Mouse (Mus musculus) splenic B cell, adult 2 months (primary cell): Measurements from ENCODE around the gene Vamp1.
A peak's percentile ranks its signal among the peaks of the same experiment; 100 is the strongest.
"Not testable (repeated sequence)": the region's sequence is repeated elsewhere in the genome, so short reads cannot be mapped to it uniquely, and the experiment has no call there.

Experiments
- DNase-seq: peaks from one replicate; pipeline ENCODE4 v3.0.0-alpha.2; 2011; ENCODE audit warnings: low read depth, low spot score
- H3K27me3 ChIP-seq: 2 replicates; pipeline ENCODE4 v1.6.1; 2012; ENCODE audit warnings: mild to moderate bottlenecking, low read length, moderate library complexity, mixed read lengths; ENCODE audit not compliant: control insufficient read depth, poor library complexity, insufficient read depth, severe bottlenecking
- H3K36me3 ChIP-seq: 2 replicates; pipeline ENCODE4 v1.6.1; 2012; ENCODE audit warnings: mild to moderate bottlenecking, low read length, moderate library complexity, mixed read lengths; ENCODE audit not compliant: control insufficient read depth, poor library complexity, insufficient read depth, severe bottlenecking

Vamp1 gene

DNA sequence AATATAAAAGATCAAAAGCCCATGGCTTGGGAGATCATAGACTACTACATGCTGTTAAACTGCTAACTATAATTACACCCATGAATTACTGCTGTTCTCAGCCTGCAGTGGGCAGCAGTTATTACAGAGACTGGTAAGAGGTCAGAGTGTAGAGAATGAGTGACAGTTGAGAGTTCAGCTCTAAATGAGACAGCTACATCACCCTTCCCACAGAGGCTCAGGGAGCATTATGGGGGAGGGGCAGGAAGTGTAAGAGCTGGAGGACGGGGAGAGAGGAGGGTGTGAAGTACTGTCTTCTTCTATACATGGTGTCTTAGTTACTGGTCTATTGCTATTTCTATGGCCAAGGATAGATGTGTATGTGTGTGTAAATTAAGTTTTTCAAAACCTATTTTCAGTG, 29.2 kb downstream of the Vamp1 start:
- Histone ChIP-seq H3K27me3 (no peaks in the 10 kb centered on the region), H3K36me3 (no peaks in the 10 kb centered on the region)
- no peak for DNase-seq

DNA sequence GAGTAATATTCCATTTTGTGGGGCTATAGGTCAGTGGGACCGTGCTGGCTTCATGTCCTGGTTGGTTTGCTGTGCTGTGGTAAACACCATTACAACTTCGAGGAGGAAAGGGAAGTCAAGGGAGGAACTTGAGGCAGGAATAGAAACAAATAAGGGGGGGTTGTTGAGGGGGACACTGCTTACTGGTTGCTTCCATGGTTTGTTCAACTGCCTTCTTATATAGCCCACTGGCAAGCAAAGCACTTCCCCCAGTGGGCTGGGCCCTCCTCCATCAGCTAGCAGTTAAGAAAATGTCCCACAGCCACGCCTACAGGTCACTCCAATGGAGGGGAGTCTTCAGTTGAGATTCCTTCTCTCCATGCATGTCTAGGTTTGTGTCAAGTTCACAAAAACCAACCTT, 36.9 kb downstream of the Vamp1 start:
- DNase-seq: no peak
- Histone ChIP-seq H3K27me3 (no peaks in the 10 kb centered on the region), H3K36me3 (no peaks in the 10 kb centered on the region)

DNA sequence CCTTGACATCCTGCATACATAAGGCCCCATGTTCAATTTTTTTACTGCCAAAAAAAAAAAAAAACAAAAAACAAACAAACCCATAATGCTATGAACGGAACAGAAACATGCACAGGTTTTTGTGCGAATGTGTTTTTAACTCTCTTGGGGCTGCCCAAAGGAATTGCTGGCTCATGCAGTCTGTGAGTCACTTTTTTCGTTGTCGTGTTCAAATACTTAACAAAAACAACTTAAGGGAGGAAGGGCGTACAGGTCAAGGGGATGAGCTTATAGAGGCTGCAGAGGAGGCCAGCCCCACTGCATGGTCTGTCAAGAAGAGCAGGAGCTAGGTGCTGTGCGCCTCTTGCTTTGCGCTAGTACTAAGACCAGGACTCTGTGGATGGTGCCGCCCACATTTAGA, 37.4 kb downstream of the Vamp1 start:
- H3K36me3 ChIP-seq: no peaks in the 10 kb centered on the region
- no peaks in the 10 kb centered on the region for H3K27me3 ChIP-seq
- DNase-seq: no peak

DNA sequence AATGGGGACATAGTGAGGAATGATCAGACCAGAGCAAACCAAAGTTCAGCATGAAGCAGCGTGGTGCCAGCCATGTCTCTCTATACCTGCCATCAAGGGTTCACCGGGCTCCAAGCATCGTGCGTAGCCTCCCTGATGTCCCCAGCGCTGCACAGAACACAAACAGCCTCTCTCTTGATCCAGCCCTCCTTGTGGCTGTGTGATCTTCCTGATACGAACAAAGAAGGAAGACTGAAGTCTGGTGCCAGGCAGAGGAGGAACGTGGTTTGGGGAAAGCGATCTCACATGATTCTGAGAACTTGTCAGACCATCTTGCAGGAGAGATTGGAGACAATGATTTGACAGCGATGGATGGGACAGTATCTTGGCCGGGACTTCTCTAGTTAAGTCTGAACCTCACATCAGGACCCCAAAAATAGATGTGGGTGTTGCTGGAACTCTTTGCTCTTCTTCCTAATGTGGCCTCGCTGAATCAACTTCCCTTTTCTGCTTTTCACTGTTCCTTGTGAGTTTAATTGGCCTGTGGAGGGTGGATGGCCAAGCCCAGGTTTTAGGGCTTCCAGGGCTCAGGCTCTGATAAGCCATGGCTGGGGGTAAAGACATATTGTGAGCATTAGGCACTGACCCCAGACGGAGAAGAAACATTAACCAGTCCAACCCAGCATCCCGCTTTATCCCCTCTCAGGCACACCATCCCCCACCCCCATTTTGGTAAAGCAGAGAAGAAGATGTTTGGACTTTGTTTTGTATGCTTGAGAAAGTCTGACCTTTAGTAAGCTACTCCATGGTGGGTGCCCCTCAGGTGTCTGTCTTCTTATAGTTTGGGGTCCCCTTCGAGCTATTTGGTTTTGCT, 38.7 kb downstream of the Vamp1 start:
- Histone ChIP-seq H3K36me3 (no peaks in the 10 kb centered on the region), H3K27me3 (no peaks in the 10 kb centered on the region)
- peak; percentile 62 for DNase-seq

DNA sequence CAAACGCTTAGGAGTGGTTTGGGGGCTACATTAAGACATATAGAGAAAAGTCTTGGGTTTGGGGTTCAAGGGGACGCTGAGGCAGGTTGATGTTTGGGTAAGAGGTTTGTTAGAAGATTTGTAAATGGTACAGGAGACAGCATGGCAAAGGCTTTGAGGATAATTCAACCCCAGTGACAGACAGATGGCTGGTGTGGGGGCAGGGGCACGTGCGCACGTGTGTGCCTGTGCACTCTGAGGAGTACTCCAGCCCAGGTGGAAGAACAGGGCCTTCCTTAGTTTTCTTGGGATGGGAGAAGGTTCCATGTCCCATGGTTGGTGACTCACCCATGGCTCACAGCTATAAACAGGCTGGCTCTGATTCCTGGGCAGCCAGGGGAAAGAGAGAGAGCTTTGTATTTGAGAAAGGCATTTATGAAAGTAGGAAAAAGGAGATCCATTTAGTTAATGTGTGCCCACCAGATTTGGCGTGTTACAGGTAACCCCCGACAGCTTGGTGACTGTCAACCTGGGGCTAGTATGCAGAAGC, 40.2 kb downstream of the Vamp1 start:
- DNase-seq: no peak
- Histone ChIP-seq H3K27me3 (no peaks in the 10 kb centered on the region), H3K36me3 (no peaks in the 10 kb centered on the region)

DNA sequence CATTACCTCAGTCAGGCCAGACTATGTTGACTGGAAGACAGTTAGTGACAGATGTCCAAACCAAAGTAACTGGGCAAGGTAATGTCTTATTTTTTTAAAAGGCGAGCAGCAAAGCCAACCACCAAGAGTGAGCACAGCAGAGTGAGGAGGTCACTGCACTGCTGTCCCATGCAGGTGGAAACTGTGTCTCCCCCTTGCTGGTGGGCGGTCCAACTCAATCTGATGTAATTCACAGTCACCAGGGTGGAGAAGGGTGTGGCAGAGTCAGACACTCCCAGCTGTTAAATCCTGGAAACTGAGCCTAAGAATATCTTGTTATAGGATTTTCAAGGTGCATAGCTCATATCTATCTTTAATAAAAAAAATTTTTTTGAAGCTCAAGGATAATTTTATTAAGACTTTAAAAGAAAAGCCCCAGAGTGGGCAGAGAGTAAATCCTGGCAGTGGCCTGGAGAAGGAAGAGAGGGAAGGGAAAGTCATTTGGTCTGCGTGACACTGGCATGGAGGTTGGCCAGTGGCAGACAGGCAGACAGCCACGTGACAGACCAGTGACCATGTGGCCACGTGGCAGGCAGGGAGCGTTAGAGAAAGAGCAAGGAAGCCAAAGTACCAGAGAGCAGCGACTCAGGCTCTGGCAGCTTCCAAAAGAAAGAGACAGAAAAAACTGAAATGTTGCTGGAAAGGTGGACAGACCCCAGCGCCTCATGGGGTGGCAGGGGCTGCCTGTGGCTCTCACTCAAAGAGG, 41.0 kb downstream of the Vamp1 start:
- Histone ChIP-seq H3K36me3 (no peaks in the 10 kb centered on the region), H3K27me3 (no peaks in the 10 kb centered on the region)
- no peak for DNase-seq

DNA sequence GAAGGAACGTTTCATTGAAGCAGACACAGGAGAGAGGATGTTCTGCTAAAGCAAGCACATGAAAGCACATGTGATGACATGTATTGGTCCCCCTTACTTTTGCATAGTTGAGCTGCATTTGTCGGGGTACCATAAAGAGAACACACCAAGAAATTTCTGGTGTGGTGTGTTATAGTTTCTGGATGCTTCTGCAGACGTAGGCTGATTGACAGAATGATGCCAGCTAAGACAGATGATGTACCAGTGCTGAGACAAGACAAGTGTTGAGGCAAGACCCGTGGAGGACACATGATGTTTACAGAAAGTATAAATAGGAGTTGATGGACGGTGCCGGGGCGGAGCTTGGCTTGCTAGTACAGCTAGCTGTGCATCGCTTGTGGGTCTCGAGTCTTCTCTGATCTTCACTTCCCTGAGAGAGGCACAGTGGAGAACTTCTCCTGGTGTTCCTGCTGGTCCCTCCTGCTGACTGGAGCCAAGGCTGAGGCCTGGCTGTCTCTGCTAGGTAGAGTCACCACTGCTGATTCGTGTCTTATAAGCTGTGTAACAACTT, 44.7 kb downstream of the Vamp1 start:
- no peak for DNase-seq

DNA sequence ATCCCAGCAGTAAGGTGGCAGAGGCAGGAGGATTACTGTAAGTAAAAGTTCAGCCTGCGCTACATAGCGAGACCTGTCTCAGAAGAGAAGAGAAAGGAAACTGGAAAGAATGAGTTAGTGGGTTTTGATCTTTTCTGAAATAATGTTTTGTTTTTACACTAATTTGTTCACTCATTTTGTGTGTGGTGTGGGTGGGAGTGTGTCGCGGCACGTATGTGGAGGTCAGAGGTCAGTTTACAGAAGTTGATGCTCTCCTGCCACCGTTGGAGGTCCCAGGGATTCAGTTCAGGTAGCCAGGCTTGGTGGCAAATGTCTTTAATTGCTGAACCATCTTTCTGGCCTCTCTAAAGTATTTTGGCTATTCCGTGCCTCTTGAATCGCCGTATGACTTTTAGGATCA, 48.9 kb downstream of the Vamp1 start:
- Histone ChIP-seq H3K36me3 (no peaks in the 10 kb centered on the region), H3K27me3 (no peaks in the 10 kb centered on the region)
- no peak for DNase-seq

More for the DNA sequence above, 44.7 kb downstream of the Vamp1 start:
- Histone ChIP-seq H3K27me3 (no peaks in the 10 kb centered on the region), H3K36me3 (no peaks in the 10 kb centered on the region)

DNA sequence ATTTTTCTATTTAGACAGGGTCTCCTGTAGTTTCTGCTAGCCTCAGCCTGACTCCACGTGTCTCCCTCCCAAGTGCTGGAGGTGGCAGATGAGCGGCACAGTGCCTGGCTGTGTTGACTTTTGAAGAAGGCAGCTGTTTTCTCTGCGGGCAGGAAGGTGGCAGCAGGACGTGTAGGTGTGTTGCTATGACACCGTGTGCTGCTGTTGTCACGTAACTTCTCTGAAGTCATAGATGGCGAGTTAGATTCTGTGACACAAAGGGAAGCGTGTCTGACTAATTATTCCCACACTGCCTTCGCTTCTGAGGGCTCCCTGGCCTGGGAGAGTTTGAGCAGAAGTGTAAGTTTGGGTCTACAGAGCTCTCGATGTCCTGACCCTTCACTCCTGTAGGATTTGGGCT, 49.9 kb downstream of the Vamp1 start:
- Histone ChIP-seq H3K27me3 (no peaks in the 10 kb centered on the region), H3K36me3 (no peaks in the 10 kb centered on the region)
- peak; percentile 89 for DNase-seq

DNA sequence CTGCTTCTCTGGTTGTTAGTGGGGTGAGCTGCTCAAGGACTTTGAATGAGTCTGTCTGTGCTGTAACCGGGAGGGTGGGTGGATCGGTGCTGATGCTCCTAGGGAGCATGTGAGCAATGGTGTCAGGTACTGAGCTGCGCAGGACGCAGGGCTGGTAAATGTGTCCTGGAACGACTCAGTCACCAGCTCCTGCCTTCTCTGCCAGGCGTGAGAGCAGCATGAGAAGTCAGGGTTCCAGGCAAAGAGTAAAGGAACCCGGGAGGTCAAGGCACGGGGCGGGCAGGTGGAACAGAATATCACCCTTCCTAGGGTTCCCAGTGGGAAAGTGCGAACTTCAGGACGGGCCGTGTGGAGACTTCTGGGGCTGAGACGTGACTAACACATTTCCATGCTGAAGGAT, 50.7 kb downstream of the Vamp1 start:
- Histone ChIP-seq H3K27me3 (no peaks in the 10 kb centered on the region), H3K36me3 (no peaks in the 10 kb centered on the region)
- DNase-seq: no peak

DNA sequence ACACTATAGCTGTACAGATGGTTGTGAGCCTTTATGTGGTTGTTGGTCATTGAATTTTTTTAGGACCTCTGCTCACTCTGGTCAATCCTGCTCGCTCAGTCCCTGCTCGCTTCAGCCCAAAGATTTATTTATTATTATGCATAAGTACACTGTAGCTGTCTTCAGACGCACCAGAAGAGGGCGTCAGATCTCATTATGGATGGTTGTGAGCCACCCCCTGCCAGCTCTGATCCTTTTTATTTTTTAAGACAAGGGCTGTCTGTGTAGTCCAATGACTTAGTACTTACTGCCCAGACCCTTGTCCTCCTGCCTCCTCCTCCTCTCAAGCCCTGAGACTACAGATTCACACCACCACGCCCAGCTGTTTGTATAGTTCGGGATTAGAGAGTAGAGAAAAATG, 51.2 kb downstream of the Vamp1 start:
- not testable (repeated sequence) for DNase-seq, H3K27me3 ChIP-seq, H3K36me3 ChIP-seq

DNA sequence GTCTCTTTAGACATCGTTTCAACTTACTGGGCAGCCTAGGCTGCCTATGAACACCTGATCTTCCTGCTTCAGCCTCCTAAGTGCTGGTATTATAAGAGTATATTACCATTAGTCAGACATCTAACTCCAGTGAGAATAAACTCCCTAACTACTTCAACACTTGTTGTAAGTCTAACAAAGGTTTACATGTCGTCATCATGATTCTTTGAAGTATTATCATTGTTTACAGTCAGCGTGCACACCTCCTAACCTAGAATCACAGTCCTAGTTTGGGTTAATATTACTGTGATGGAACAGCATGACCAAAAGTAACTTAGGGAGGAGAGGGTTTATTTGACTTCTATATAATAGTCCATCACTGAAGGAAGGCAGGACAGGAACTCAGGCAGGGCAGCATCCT, 52.1 kb downstream of the Vamp1 start:
- no peak for DNase-seq
- no peaks in the 10 kb centered on the region for H3K27me3 ChIP-seq
- H3K36me3 ChIP-seq: no peaks in the 10 kb centered on the region

DNA sequence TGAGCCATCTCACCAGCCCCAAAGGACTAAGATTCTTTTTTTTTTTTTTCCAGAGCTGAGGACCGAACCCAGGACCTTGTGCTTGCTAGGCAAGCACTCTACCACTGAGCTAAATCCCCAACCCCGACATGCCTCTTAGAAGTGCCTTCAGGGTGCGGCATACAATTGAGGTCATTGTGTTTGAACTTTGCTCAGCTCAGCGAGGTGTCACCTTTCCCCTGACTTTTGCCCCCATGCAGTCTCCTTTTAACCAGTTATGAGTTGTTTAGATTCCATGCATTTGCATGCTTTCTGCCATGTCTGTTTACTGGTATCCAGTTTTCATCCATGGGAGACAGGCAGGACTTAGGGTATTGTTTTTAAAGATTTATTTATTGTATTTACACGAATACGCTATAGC, 53.4 kb downstream of the Vamp1 start:
- no peaks in the 10 kb centered on the region for H3K36me3 ChIP-seq
- H3K27me3 ChIP-seq: no peaks in the 10 kb centered on the region
- DNase-seq: no peak

DNA sequence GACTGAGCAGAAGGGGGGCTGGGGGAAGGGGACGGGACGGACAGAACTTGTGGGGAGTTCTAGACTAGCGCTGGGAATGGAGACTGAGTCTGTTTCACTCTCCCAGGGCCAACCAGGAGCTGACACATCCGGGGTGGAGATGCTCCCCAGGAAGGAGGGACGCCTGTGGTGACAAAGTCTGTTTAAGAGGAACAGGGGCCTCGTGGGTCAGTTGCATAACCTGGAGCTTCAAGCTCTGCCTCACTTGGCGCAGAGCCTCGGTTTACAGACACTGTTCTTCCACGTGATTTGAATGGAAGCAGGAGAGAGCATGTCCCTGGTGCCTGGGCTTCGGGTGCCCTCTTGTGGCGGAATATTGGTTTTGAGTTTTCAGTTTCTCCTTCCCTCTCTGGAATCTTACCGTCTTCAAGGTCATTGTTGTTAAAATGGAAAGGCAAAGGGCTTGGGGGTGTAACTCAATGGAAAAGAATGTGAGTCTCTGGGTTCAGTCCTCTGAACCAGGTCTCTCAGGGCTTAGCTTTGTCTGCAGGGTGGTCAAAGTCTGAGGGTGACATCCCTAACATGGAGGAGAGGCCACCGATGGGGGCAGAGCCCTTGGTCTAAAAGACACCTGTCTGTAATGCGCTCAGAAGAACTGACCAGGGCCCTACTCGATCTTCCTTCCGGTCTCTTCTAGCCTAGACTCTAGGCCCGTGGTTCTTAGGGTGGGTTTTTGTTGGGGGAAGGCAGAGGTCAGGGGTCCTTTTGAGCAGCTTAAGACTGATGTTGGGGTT, 56.3 kb downstream of the Vamp1 start:
- H3K27me3 ChIP-seq: no peaks in the 10 kb centered on the region
- peak; percentile 93 for DNase-seq
- no peaks in the 10 kb centered on the region for H3K36me3 ChIP-seq
